Mouse (Mus musculus): ENCODE measurements around the gene Gprin3. TPM values are rescaled to one million over a fixed set of nuclear protein-coding genes. Genes with fewer than 3 reads are reported as not detected.
"Not testable (repeated sequence)": the region's sequence is repeated elsewhere in the genome, so short reads cannot be mapped to it uniquely, and the experiment has no call there.

Gprin3 gene
- total RNA-seq, 2 experiments from 2014 or later = 0.09 TPM; not detected in 1

- ATAC-seq (replicated peaks; ENCODE audit: low FRiP score, poor library complexity, severe bottlenecking) = no peak
These were observed 71.2 kb downstream of the Gprin3 start for GRCm38 (mm10) chr6:59354943-59355342.

- no peak for ATAC-seq (replicated peaks; ENCODE audit: low FRiP score, poor library complexity, severe bottlenecking)
These were observed 74.8 kb downstream of the Gprin3 start for GRCm38 (mm10) chr6:59351108-59351789.

GRCm38 (mm10) chr6:59348673-59349072, 77.4 kb downstream of the Gprin3 start:
- ATAC-seq (replicated peaks; ENCODE audit: low FRiP score, poor library complexity, severe bottlenecking) = no peak

- no peak for ATAC-seq (replicated peaks; ENCODE audit: low FRiP score, poor library complexity, severe bottlenecking)
These were observed 84.9 kb downstream of the Gprin3 start for GRCm38 (mm10) chr6:59341146-59341545.

GRCm38 (mm10) chr6:59328297-59328696, 97.8 kb downstream of the Gprin3 start:
- ATAC-seq (replicated peaks; ENCODE audit: low FRiP score, poor library complexity, severe bottlenecking) = no peak

- no peak for ATAC-seq (replicated peaks; ENCODE audit: low FRiP score, poor library complexity, severe bottlenecking)
These were observed 110.2 kb downstream of the Gprin3 start for GRCm38 (mm10) chr6:59315868-59316267.

- ATAC-seq (replicated peaks; ENCODE audit: low FRiP score, poor library complexity, severe bottlenecking) = no peak
These were observed 111.0 kb downstream of the Gprin3 start for GRCm38 (mm10) chr6:59315090-59315489.

GRCm38 (mm10) chr6:59313162-59313561, 112.9 kb downstream of the Gprin3 start:
- ATAC-seq (replicated peaks; ENCODE audit: low FRiP score, poor library complexity, severe bottlenecking) = no peak

- no peak for ATAC-seq (replicated peaks; ENCODE audit: low FRiP score, poor library complexity, severe bottlenecking)
These were observed 114.9 kb downstream of the Gprin3 start for GRCm38 (mm10) chr6:59311241-59311640.

- not testable (repeated sequence) for ATAC-seq (replicated peaks; ENCODE audit: low FRiP score, poor library complexity, severe bottlenecking)
These were observed 121.7 kb downstream of the Gprin3 start for GRCm38 (mm10) chr6:59304235-59304942.

GRCm38 (mm10) chr6:59303031-59303430, 123.1 kb downstream of the Gprin3 start:
- no peak for ATAC-seq (replicated peaks; ENCODE audit: low FRiP score, poor library complexity, severe bottlenecking)

Other genes with a start within 250 kb of the Gprin3 start
- gene Tigd2, start 217.4 kb downstream of the Gprin3 start, total RNA-seq (2015; ENCODE audit: low replicate concordance) = 1.5 and 3.8 TPM in 2 replicates
- gene Tigd2, start 217.4 kb downstream of the Gprin3 start, total RNA-seq (2017; ENCODE audit: low replicate concordance) = 4.9 and 5.6 TPM in 2 replicates